Mouse (Mus musculus) heart, embryonic 10.5 days (tissue): ENCODE measurements at regions not wholly inside any gene's neighbourhood (a gene's known extent, or its start where the extent isn't known, plus 50 kb on each side); places are given as distances from the start of the nearest gene placed in this dataset.

ENCODE experiments used
- DNase-seq: peaks from one replicate; pipeline ENCODE4 v3.0.0-alpha.2; 2017; ENCODE audit warnings: low spot score
- H3K27ac ChIP-seq: fragments of 300-500 bp; sonication (generic); 2 replicates; pipeline ENCODE4 v1.5.1; 2016; ENCODE audit warnings: mild to moderate bottlenecking
- H3K27me3 ChIP-seq: fragments of 300-500 bp; sonication (generic); 2 replicates; pipeline ENCODE4 v1.6.1; 2016; ENCODE audit warnings: mild to moderate bottlenecking; ENCODE audit not compliant: poor library complexity, insufficient read depth, severe bottlenecking
- H3K36me3 ChIP-seq: fragments of 300-500 bp; sonication (generic); 2 replicates; pipeline ENCODE4 v1.6.1; 2016; ENCODE audit warnings: mild to moderate bottlenecking, moderate library complexity
- H3K4me1 ChIP-seq: fragments of 300-500 bp; sonication (generic); 2 replicates; pipeline ENCODE4 v1.6.1; 2016; ENCODE audit warnings: mild to moderate bottlenecking
- H3K4me3 ChIP-seq: fragments of 300-500 bp; sonication (generic); 2 replicates; pipeline ENCODE4 v1.5.1; 2016; ENCODE audit warnings: mild to moderate bottlenecking, moderate library complexity
- H3K9me3 ChIP-seq: fragments of 300-500 bp; sonication (generic); 2 replicates; pipeline ENCODE4 v1.6.1; 2016; ENCODE audit warnings: mild to moderate bottlenecking, moderate library complexity
- WGBS: fragments of 180-500 bp; shearing (Covaris S2); methylation state at CpG from one replicate; pipeline ENCODE4 v1.1.7; 2016; 5-methylcytosine and 5-hydroxymethylcytosine counted together

GRCm38 (mm10) chr4:105561611-105562010 is 228.1 kb upstream of the Gm12728 start:
- 56% methylated on average over 3 of the region's 3 CpGs for WGBS
- no peak overlapping the region for H3K27ac ChIP-seq
- DNase-seq, result no peak
- H3K9me3 ChIP-seq, result no peaks in the 10 kb centered on the region
- peaks cover 2% of the 10 kb centered on the region for H3K4me1 ChIP-seq
- no peak overlapping the region for H3K4me3 ChIP-seq
- no peaks in the 10 kb centered on the region for H3K36me3 ChIP-seq
- H3K27me3 ChIP-seq, result no peaks in the 10 kb centered on the region

- DNase-seq, result no peak
- H3K36me3 ChIP-seq, result no peaks in the 10 kb centered on the region
- no peaks in the 10 kb centered on the region for H3K9me3 ChIP-seq
- H3K4me1 ChIP-seq, result peaks cover 7% of the 10 kb centered on the region
- 87% methylated on average over 7 of the region's 7 CpGs for WGBS
- no peaks in the 10 kb centered on the region for H3K27me3 ChIP-seq
- no peak overlapping the region for H3K4me3 ChIP-seq
- H3K27ac ChIP-seq, result no peak overlapping the region
These were observed 223.9 kb upstream of the Gm12728 start for GRCm38 (mm10) chr4:105565796-105566195.

- no peak for DNase-seq
These were observed 222.9 kb upstream of the Gm12728 start for GRCm38 (mm10) chr4:105566513-105567457.

GRCm38 (mm10) chr4:105569671-105570070 is 220.0 kb upstream of the Gm12728 start:
- DNase-seq, result no peak
- H3K9me3 ChIP-seq, result no peaks in the 10 kb centered on the region
- H3K36me3 ChIP-seq, result no peaks in the 10 kb centered on the region
- 76% methylated on average over 1 of the region's 1 CpGs for WGBS
- H3K27ac ChIP-seq, result no peak overlapping the region
- peaks cover 7% of the 10 kb centered on the region for H3K4me1 ChIP-seq
- H3K4me3 ChIP-seq, result no peak overlapping the region
- no peaks in the 10 kb centered on the region for H3K27me3 ChIP-seq

More at GRCm38 (mm10) chr4:105566513-105567457, 222.9 kb upstream of the Gm12728 start:
- Histone ChIP-seq H3K9me3 (no peaks in the 10 kb centered on the region), H3K36me3 (no peaks in the 10 kb centered on the region), H3K27ac (no peak overlapping the region), H3K27me3 (no peaks in the 10 kb centered on the region), H3K4me3 (no peak overlapping the region), H3K4me1 (peaks cover 7% of the 10 kb centered on the region)
- 29% methylated on average over 8 of the region's 8 CpGs for WGBS

GRCm38 (mm10) chr4:105575550-105575949 is 214.1 kb upstream of the Gm12728 start:
- Histone ChIP-seq H3K9me3 (no peaks in the 10 kb centered on the region), H3K4me3 (no peak overlapping the region), H3K36me3 (no peaks in the 10 kb centered on the region), H3K4me1 (no peaks in the 10 kb centered on the region), H3K27me3 (no peaks in the 10 kb centered on the region), H3K27ac (no peak overlapping the region)
- WGBS, result 80% methylated on average over 2 of the region's 2 CpGs
- no peak for DNase-seq

GRCm38 (mm10) chr4:105580987-105581386 is 208.7 kb upstream of the Gm12728 start:
- Histone ChIP-seq H3K27ac (no peak overlapping the region), H3K4me3 (no peak overlapping the region), H3K4me1 (no peaks in the 10 kb centered on the region), H3K36me3 (no peaks in the 10 kb centered on the region), H3K27me3 (no peaks in the 10 kb centered on the region), H3K9me3 (no peaks in the 10 kb centered on the region)
- WGBS, result 77% methylated on average over 7 of the region's 7 CpGs
- DNase-seq, result no peak

GRCm38 (mm10) chr4:105584329-105584925 is 205.2 kb upstream of the Gm12728 start:
- no peak for DNase-seq
- H3K36me3 ChIP-seq, result no peaks in the 10 kb centered on the region
- no peak overlapping the region for H3K27ac ChIP-seq
- no peaks in the 10 kb centered on the region for H3K27me3 ChIP-seq
- 81% methylated on average over 10 of the region's 10 CpGs for WGBS
- H3K4me1 ChIP-seq, result no peaks in the 10 kb centered on the region
- no peak overlapping the region for H3K4me3 ChIP-seq
- no peaks in the 10 kb centered on the region for H3K9me3 ChIP-seq

GRCm38 (mm10) chr4:105603661-105604060 is 186.0 kb upstream of the Gm12728 start:
- Histone ChIP-seq H3K4me1 (no peaks in the 10 kb centered on the region), H3K4me3 (no peak overlapping the region), H3K27me3 (no peaks in the 10 kb centered on the region), H3K9me3 (no peaks in the 10 kb centered on the region), H3K27ac (no peak overlapping the region), H3K36me3 (no peaks in the 10 kb centered on the region)
- WGBS, result 81% methylated on average over 1 of the region's 1 CpGs
- no peak for DNase-seq

GRCm38 (mm10) chr4:105604607-105605006 is 185.1 kb upstream of the Gm12728 start:
- Histone ChIP-seq H3K36me3 (no peaks in the 10 kb centered on the region), H3K4me3 (no peak overlapping the region), H3K9me3 (no peaks in the 10 kb centered on the region), H3K27me3 (no peaks in the 10 kb centered on the region), H3K27ac (no peak overlapping the region), H3K4me1 (no peaks in the 10 kb centered on the region)
- DNase-seq, result no peak
- 71% methylated on average over 2 of the region's 2 CpGs for WGBS

GRCm38 (mm10) chr4:105606731-105607130 is 182.9 kb upstream of the Gm12728 start:
- Histone ChIP-seq H3K4me1 (no peaks in the 10 kb centered on the region), H3K27me3 (no peaks in the 10 kb centered on the region), H3K36me3 (no peaks in the 10 kb centered on the region), H3K4me3 (no peak overlapping the region), H3K9me3 (no peaks in the 10 kb centered on the region), H3K27ac (no peak overlapping the region)
- WGBS, result 38% methylated on average over 5 of the region's 5 CpGs
- DNase-seq, result no peak

GRCm38 (mm10) chr4:105610917-105611316 is 178.8 kb upstream of the Gm12728 start:
- Histone ChIP-seq H3K4me3 (no peak overlapping the region), H3K27ac (no peak overlapping the region), H3K36me3 (no peaks in the 10 kb centered on the region), H3K4me1 (no peaks in the 10 kb centered on the region), H3K9me3 (no peaks in the 10 kb centered on the region), H3K27me3 (no peaks in the 10 kb centered on the region)
- WGBS, result 60% methylated on average over 6 of the region's 6 CpGs
- DNase-seq, result no peak

- DNase-seq, result no peak
- Histone ChIP-seq H3K36me3 (no peaks in the 10 kb centered on the region), H3K27ac (no peak overlapping the region), H3K27me3 (no peaks in the 10 kb centered on the region), H3K4me3 (no peak overlapping the region), H3K4me1 (no peaks in the 10 kb centered on the region), H3K9me3 (no peaks in the 10 kb centered on the region)
- WGBS, result 88% methylated on average over 2 of the region's 2 CpGs
These were observed 175.3 kb upstream of the Gm12728 start for GRCm38 (mm10) chr4:105614390-105614789.
